Mouse (Mus musculus): ENCODE data around the gene Trim14.
"Not testable (repeated sequence)": the region's sequence is repeated elsewhere in the genome, so short reads cannot be mapped to it uniquely, and the experiment has no call there.

DNA sequence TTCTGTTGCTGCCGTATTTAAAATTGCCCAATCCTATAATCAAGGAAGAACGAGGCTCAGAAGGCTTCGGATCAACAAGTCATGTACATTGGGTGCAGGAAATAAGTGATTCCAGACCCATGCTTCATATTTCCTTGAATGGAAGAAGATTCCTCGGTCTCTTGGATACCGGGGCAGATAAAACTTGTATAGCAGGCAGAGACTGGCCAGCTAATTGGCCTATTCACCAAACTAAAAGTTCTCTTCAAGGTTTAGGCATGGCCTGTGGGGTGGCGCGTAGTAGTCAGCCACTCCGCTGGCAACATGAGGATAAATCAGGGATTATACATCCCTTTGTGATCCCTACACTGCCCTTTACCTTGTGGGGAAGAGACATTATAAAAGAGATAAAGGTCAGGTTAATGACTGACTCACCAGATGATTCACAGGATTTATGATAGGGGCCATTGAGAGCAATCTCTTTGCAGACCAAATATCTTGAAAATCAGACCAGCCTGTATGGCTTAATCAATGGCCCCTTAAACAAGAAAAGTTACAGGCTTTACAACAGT, 42.9 kb upstream of the Trim14 start:
- TF ChIP-seq E2F4 (IDR thresholded peaks at IDR 0.05; ENCODE audit: insufficient replicate concordance, low read depth, low read length); CHD2 (IDR thresholded peaks at IDR 0.05; ENCODE audit: low read length); RAD21 (IDR thresholded peaks at IDR 0.05; ENCODE audit: low read depth, low read length); CTCF (conservative IDR thresholded peaks at IDR 0.05 in 1 of 2, IDR thresholded peaks at IDR 0.05 in 1 of 2; ENCODE audit: low read depth in 2 of 2, low read length in 2 of 2): not testable (repeated sequence)

Measured in CH12.LX (cell line).